Mouse (Mus musculus) limb, embryonic 14.5 days (tissue): ENCODE results near the gene Klhl26. TPM values are rescaled to one million over a fixed set of nuclear protein-coding genes. Genes with fewer than 3 reads are reported as not detected.

Experiments used
- ATAC-seq: fragments of 200-750 bp; cut with Nextera tagmentation; 2 replicates; pipeline ENCODE4 v1.8.0; 2017; ENCODE audit warnings: low read depth, moderate number of reproducible peaks, moderate TSS enrichment; ENCODE audit not compliant: low FRiP score
- DNase-seq: peaks from one replicate; pipeline ENCODE4 v3.0.0-alpha.2; 2015; ENCODE audit warnings: low spot score
- H3K27ac ChIP-seq: fragments of 300-500 bp; sonication (generic); replicated peaks from 2 replicates; pipeline ENCODE4 v1.5.1; 2014; ENCODE audit warnings: low read depth, mild to moderate bottlenecking, low read length, moderate library complexity, mixed read lengths
- H3K27me3 ChIP-seq: fragments of 300-500 bp; sonication (generic); 2 replicates; pipeline ENCODE4 v1.6.1; 2014; ENCODE audit warnings: low read length, mixed read lengths; ENCODE audit not compliant: control insufficient read depth, insufficient read depth
- H3K36me3 ChIP-seq: fragments of 300-500 bp; sonication (generic); 2 replicates; pipeline ENCODE4 v1.6.1; 2014; ENCODE audit warnings: mild to moderate bottlenecking, low read length, moderate library complexity, mixed read lengths; ENCODE audit not compliant: control insufficient read depth, insufficient read depth
- H3K4me1 ChIP-seq: fragments of 300-500 bp; sonication (generic); 2 replicates; pipeline ENCODE4 v1.6.1; 2014; ENCODE audit warnings: antibody characterized with exemption, low read length, mixed read lengths; ENCODE audit not compliant: control insufficient read depth, insufficient read depth
- H3K4me2 ChIP-seq: fragments of 300-500 bp; sonication (generic); replicated peaks from 2 replicates; pipeline ENCODE4 v1.6.1; 2014; ENCODE audit warnings: low read depth, mild to moderate bottlenecking, low read length, moderate library complexity; ENCODE audit not compliant: severe bottlenecking
- H3K4me3 ChIP-seq: fragments of 300-500 bp; sonication (generic); replicated peaks from 2 replicates; pipeline ENCODE4 v1.5.1; 2014; ENCODE audit warnings: low read length
- H3K9ac ChIP-seq: fragments of 300-500 bp; sonication (generic); 2 replicates; pipeline ENCODE4 v1.6.1; 2014; ENCODE audit warnings: mild to moderate bottlenecking, low read depth, low read length, moderate library complexity; ENCODE audit not compliant: severe bottlenecking
- H3K9me3 ChIP-seq: fragments of 300-500 bp; sonication (generic); 2 replicates; pipeline ENCODE4 v1.6.1; 2016; ENCODE audit warnings: low read length; ENCODE audit not compliant: control insufficient read depth
- POLR2A ChIP-seq: fragments of 200-500 bp; IDR thresholded peaks from 2 replicates; pipeline ENCODE4 v1.8.0; 2012; ENCODE audit warnings: inconsistent platforms, mild to moderate bottlenecking, moderate library complexity, borderline replicate concordance; ENCODE audit not compliant: insufficient read depth, insufficient read length; ENCODE audit errors: extremely low read depth
- WGBS: fragments of 180-500 bp; shearing (Covaris S2); extraction: QIAGEN DNeasy Blood & Tissue Kit; methylation state at CpG from one replicate; pipeline ENCODE4 v1.1.7; 2014; 5-methylcytosine and 5-hydroxymethylcytosine counted together
- polyA plus RNA-seq, 2 experiments: library from polyadenylated mRNA; depleted of rRNA in 1 of 2; stranded (reverse) in 1 of 2; unstranded in 1 of 2; fragments of >200 nt; fragmentation: Nextera tagmentation in 1 of 2; extraction: Ambion mirVana in 1 of 2; gene quantifications; 2 replicates each; pipeline versions ENCODE4 v1.2.1 to v1.2.3; 2012 to 2014

The Klhl26 gene
- polyA plus RNA-seq, 2 experiments, result 24.2 to 48.7 TPM

- H3K9me3 ChIP-seq, result no peaks in the 10 kb centered on the region
- peak overlapping the region; percentile 62 for H3K9ac ChIP-seq
- no peak for TF ChIP-seq POLR2A
- H3K4me2 ChIP-seq, result peak overlapping the region; percentile 91
- 2% methylated on average over 46 of the region's 47 CpGs for WGBS
- peak overlapping the region; percentile 55 for H3K4me3 ChIP-seq
- peaks cover 61% of the 10 kb centered on the region for H3K27me3 ChIP-seq
- DNase-seq, result no peak
- H3K36me3 ChIP-seq, result no peaks in the 10 kb centered on the region
- ATAC-seq, result no peak
- H3K4me1 ChIP-seq, result peaks cover 65% of the 10 kb centered on the region
- H3K27ac ChIP-seq, result peak overlapping the region; percentile 73
Measured at GRCm38 (mm10) chr8:70493692-70494415, 17.1 kb upstream of the Klhl26 start.

DNA sequence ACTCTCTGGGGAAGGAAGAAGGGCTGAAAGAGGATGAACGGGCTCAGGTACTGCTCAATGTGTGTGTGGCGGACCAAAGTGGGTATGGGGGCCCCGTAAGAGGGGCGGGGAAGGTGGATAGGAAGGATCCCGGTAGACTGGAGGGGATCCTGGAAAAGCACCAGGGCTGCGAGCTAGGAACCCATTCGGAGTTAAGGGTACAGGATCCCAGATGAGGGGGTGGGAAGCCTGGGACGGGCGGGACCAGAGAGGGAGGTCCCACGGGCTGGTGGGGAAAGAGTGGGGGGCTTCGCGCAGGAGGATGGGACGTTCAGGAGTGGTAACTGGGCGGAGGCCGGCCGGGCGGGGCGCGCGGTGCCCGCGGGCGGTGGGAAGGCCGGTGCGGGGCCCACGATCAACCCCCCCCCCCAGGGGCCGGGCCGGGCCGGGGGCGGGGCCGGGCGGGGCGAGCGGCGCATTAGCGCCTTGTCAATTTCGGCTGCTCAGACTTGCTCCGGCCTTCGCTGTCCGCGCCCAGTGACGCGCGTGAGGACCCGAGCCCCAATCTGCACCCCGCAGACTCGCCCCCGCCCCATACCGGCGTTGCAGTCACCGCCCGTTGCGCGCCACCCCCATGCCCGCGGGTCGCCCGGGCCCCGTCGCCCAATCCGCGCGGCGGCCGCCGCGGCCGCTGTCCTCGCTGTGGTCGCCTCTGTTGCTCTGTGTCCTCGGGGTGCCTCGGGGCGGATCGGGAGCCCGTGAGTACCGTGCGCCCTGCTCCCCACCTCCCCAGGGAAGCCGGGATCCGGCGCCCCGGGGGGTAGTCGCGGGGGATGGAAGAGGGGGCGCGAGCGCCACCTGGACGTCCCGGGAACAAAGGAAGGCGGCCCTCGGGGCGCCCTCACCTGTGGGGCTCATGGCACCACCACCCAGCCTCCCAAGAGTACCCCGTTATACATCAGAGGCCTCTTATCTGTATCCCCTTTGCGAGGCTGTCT lies 16.2 kb upstream of the Klhl26 start, which contains the start of gene Crlf1:
Gene Crlf1 (plus strand): TSS at position 495 of the 977 bp plus-strand sequence.
- H3K27ac ChIP-seq, result peak within 1 kb of the TSS; percentile 73
- peak within 1 kb of the TSS; percentile 55 for H3K4me3 ChIP-seq
- H3K9me3 ChIP-seq, result no peaks in the 10 kb centered on the region
- H3K4me2 ChIP-seq, result peak within 1 kb of the TSS; percentile 91
- no peaks in the 10 kb centered on the region for H3K36me3 ChIP-seq
- H3K27me3 ChIP-seq, result peaks cover 70% of the 10 kb centered on the region
- ATAC-seq (peak; percentile 20; the same call in 1 of the 2 replicates), DNase-seq (no peak)
- 0% methylated on average over 33 of the region's 93 CpGs for WGBS
- H3K4me1 ChIP-seq, result peaks cover 74% of the 10 kb centered on the region
- TF ChIP-seq POLR2A, result no peak
- H3K9ac ChIP-seq, result peak within 1 kb of the TSS; percentile 62

- 2% methylated on average over 20 of the region's 20 CpGs for WGBS
- H3K27ac ChIP-seq, result peak overlapping the region; percentile 10; the same call in 1 of the 2 replicates
- H3K4me3 ChIP-seq, result 0 out of 2 replicates have a peak overlapping the region, but pooled peaks have one; percentile 1
- H3K4me2 ChIP-seq, result peak overlapping the region; percentile 91
- H3K27me3 ChIP-seq, result peaks cover 73% of the 10 kb centered on the region
- no peaks in the 10 kb centered on the region for H3K36me3 ChIP-seq
- DNase-seq, result no peak
- H3K9me3 ChIP-seq, result no peaks in the 10 kb centered on the region
- peaks cover 81% of the 10 kb centered on the region for H3K4me1 ChIP-seq
- no peak for TF ChIP-seq POLR2A
- no peak for ATAC-seq
- H3K9ac ChIP-seq, result no peak overlapping the region
Measured at GRCm38 (mm10) chr8:70490880-70491495, 14.2 kb upstream of the Klhl26 start.

DNA sequence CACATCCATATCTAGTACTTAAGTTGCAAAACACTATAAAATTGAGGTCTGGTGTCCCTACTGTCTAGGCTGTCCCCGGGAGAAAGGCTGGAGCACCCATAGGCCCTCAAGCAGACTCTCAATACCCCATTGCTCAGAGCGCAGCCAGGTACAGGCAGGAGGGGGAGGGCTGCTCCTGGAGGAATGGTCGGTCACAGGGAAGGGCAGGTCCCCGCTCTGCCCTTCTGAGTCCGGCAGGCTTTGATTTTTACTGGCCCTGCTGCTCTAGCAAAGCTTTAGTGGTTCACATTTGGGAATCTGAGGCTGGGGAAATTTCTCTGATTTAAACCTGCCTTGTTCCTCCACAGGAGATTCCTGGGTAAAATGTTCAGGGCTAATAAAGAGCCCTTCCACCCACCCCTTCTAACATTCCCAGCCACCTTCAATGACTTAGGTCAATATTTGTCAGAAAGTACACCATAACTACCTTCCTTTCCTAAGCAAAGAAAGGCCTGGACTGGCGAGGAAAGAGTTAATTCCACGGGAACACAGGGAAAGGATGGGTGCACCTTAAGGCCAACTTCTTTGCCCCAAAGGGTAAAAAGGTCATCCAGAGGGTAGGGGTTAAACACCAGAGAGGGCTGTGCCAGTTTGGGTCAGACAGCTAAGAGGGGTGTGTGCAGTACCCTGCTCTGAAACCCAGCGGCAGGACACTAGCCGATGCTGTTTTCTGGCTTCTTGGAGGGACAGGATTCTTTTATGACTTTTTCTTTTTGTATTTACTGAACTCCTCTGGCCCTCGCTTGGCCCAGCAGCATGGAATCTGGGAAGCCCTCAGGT lies 13.5 kb upstream of the Klhl26 start:
- Histone ChIP-seq H3K9me3 (no peaks in the 10 kb centered on the region), H3K27ac (peak overlapping the region; percentile 10; the same call in 1 of the 2 replicates), H3K27me3 (peaks cover 70% of the 10 kb centered on the region), H3K4me3 (peak overlapping the region; percentile 32), H3K4me1 (peaks cover 74% of the 10 kb centered on the region), H3K9ac (no peak overlapping the region), H3K36me3 (no peaks in the 10 kb centered on the region), H3K4me2 (peak overlapping the region; percentile 91; the same call in 1 of the 2 replicates)
- ATAC-seq, result no peak
- WGBS, result 15% methylated on average over 10 of the region's 10 CpGs
- TF ChIP-seq POLR2A, result no peak
- no peak for DNase-seq
